Mouse (Mus musculus): Measurements from ENCODE around the gene Kif1c. TPM values are rescaled to one million over a fixed set of nuclear protein-coding genes. Genes with fewer than 3 reads are reported as not detected.
A peak's percentile ranks its signal among the peaks of the same experiment; 100 is the strongest.

Gene Kif1c
- total RNA-seq, 1 experiment from 2014 or later = 173 TPM

GRCm38 (mm10) chr11:70697376-70697775 lies 3.0 kb upstream of the Kif1c start:
- no peak for DNase-seq

GRCm38 (mm10) chr11:70699051-70699450 lies 1.3 kb upstream of the Kif1c start:
- no peak for DNase-seq

DNA sequence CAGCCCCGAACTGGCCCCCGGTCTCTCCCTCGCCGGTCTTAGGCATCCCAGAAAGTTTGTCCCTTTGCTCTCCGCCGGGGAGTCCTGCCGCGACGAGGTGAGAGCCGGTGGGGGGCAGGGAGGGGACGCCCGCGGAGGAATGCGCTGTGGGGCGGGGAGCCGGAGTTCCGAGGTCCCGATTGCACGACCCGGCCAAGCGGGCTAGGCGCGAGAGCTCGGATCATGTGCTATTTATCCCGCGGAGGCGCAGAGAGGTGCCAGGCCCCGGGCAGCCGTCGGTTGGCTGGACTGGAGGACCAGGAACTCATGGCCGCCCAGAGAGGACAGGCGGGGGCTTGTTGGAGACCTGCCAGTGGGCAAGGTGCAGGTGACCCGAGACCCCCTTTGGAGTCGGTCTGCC lies 265 bp downstream of the Kif1c start:
- DNase-seq = peak; percentile 77

DNA sequence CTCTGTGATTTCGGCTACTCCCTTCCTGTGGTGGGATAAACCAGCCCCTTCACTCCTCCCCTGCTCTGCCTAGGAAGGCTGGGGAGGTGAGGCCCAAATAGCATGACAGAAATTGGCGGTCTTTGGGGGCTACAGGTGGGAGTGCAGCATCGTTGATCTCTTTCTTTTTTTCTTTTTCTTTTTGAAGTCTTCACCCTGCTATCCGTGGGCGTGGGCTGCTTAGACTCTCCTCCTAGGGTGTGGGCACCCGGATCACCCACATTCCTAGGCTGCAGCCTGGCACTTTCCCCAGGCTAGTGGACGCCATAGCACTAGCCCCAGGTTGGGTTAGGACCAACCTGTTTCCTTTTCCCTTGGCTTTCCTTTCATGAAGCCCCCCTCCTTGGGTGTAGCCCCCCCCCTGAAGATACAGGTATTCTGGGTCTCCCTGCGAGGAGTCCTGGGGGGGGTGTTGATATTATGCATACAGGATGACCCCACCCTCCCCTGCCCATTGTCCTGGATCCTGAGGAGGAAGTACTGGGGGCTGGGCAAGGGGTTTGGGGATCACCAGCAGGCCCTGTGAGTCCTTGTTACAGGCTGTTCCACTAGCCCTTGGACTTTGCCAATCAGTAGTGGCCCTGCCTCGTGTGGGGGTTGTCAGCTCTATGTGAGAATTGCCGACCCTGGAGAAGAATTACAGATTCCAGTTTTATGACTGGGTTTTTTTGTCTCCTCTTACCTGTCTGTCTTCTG lies 1.0 kb downstream of the Kif1c start:
- no peak for DNase-seq

DNA sequence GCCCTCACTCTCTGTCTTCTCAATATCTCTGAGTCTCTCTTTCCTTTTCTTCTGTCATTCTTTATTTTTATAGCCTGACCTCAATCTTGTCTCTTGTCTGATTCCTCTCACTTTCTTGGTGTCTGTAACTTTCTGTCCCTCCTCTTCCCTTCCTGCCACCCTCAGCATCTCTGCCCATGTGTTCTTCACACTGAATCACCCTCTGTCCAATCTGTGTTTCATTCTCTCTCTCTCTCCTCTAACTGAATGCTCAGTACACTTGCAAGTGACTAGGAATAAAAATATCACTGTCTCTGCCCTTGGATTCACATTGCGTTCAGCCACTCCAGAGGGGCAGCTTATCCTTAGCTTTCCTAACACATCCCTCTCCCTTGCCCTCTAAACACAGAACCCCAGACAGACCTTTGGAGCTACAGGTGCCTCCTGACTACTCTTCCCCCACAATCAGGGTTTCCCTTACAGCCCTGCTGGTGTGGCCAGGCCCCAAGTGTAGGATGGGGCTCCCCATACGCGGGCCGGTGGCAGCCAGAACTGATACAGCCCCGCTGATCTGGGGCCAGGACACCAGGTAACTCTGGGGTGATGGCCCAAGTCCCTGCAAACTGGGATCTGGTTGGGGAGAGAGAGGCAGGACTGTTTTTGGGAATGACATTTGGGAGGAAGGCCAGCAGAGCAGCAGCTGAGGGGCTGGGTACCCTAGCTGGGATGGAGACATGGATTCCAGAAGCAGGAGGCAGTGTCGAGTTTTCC lies 1.8 kb downstream of the Kif1c start:
- DNase-seq = no peak

- DNase-seq = peak; percentile 59
Observed at GRCm38 (mm10) chr11:70702781-70703180, 2.4 kb downstream of the Kif1c start.

DNA sequence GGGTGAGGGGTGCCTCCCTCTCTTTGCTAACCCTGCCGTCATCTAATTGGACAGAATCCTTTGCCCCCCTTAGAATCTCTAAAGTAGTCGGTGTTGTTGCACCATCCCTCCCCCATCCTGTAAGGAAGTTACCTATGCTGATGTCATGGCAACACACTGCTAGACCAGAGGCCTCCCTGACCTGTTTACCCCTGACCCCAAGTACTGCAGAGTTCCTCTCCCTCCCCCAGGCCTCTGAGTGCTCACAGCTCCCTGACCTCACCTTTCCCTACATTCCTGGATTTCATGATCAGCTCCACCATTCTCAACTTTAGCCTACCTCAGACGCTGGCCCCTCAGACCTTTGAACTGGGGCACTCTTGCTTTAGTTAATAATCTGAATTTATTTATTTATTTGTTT lies 5.8 kb downstream of the Kif1c start:
- no peak for DNase-seq

DNA sequence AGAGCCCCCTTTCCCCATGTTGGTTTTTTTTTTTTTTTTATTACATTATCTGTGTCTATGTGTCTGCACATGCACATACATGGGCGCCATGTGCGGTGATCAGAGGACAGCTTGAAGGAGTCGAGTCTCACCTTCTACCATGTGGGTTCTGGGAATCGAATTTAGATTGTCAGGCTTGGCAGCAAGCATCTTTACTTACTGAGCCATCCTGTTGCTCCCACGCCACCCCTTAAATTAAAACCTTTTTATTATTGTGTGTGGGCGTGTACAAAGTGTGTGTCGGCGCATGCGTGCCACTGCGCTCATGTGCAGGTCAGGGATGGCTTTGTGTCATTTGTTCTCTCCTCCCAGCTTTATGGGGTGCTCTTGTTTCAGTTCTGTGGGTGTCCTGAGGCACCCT lies 10.7 kb downstream of the Kif1c start:
- no peak for DNase-seq

DNA sequence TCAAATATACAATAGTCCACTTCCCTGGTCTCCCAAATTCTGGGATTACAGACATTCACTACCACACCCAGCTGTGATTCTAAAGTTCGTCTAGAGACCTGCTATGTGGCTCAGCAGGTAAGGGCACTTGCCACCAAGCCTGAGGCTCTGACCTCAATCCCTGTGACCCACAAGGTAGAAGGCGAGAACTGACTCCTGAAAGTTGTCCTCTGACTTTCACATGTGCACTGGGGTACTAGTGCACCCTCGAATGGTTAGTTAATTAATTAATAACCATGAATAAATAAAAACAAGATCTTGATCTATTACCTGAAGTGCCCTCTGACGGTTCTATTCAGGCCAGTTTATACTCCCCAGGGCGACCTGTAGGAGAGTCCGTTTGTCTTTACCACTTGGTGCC lies 12.9 kb downstream of the Kif1c start:
- DNase-seq = no peak

DNA sequence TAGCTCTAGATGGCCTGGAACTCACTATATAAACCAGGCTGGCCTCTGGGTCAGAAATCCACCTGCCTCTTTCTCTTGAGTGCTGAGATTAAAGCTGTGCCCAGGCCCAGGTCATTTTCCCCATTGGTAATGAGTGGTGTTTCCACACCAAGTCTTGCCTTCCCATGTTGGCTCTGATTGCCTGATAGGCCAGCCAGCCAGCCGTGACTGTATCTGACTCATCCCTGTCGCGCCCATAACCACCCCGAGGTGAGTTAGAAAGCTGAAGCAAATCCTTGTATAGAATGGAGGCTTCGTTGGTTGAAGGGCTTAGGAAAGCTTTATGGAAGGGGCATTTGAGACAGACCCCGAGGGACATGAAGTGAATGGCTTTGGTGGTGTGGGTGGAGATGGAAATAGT lies 15.5 kb downstream of the Kif1c start:
- DNase-seq = peak; percentile 51

- peak; percentile 29 for DNase-seq
Observed at GRCm38 (mm10) chr11:70718481-70718880, 18.1 kb downstream of the Kif1c start.

DNA sequence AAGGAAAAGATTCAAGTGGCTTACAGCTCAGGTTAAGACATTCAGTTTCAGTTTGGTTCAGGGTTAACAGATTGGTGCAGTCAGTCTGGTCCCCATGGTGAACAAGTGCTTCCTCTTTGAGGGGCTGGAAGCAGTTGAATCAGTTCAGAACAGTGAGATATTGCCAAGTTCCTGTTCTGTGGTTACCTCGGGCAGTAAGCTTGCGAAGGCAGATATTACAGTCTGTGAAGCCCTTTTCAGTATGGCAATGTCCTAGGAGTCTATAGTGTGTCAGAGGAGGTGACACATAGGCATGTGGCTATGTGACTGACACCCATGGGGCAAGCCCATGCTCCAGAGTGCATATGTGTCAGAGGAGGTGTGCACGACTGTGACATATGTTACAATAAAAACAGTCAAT lies 20.2 kb downstream of the Kif1c start:
- DNase-seq = no peak

GRCm38 (mm10) chr11:70721072-70721471 lies 20.7 kb downstream of the Kif1c start:
- DNase-seq = peak; percentile 31

DNA sequence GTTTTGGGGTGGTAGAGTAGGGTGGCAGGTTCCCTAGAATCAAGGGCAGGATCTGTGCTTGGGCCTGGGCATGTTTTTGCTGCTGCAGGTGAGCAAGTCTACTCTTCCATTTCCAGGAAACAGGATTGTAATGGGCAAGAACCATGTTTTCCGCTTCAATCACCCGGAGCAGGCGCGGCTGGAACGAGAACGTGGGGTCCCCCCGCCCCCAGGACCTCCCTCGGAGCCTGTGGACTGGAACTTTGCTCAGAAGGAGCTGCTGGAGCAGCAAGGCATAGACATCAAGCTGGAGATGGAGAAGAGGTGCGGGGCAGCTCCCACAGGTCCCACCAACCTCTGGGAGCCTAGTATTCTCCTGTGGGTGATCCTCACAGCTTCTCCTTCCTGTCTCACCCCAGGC lies 24.4 kb downstream of the Kif1c start:
- DNase-seq = no peak

DNA sequence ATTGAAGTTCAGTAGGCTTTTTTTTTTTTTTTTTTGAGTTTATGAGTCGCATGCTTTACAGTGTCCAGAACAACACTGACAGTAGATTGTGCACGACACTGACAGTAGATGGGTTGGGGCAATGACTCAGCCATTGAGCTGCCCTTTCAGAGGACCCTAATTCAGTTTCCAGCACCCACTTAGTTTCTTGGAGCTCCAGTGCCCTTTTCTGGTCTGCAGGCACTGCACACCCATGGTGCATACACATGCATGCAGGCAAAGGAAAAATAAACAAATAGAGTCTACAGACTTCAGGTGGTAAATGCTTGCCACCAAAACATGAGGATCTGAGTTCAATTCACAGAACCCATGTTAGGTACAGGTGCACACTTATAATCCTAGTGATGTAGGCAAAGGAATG lies 26.2 kb downstream of the Kif1c start:
- DNase-seq = no peak

- no peak for DNase-seq
Observed at GRCm38 (mm10) chr11:70727385-70727784, 27.0 kb downstream of the Kif1c start.

DNA sequence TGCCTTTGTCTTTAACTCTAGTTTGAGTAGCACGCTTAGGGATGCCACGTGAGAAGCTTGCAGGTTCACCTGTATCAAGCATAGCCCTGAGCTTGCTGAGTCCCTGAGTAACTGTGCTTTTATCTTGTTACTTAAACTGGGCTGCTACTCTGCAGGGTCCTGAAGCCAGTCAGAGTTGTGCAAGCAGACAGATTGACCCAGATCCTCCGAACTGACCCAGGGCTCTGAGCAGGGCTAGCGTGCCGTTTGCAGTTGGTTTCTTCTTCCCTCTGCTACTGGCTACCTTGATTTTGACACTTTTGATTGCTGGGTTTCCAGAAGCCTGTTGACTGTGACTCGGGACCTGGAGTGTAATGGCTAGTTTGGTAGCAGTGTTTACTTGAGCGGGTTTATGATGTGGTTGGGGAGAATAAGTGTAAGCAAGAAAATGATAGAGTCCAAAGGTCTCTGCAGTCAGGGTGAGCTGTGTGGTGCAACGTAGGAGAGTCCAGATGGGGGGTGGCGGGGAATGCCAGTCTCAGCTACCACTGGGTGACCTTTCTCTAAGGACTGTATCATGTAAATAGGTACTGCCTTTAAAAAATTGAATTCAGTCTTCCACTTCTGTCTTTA lies 30.2 kb downstream of the Kif1c start:
- DNase-seq = no peak

- DNase-seq = no peak
Observed at GRCm38 (mm10) chr11:70731178-70731577, 30.8 kb downstream of the Kif1c start.

DNA sequence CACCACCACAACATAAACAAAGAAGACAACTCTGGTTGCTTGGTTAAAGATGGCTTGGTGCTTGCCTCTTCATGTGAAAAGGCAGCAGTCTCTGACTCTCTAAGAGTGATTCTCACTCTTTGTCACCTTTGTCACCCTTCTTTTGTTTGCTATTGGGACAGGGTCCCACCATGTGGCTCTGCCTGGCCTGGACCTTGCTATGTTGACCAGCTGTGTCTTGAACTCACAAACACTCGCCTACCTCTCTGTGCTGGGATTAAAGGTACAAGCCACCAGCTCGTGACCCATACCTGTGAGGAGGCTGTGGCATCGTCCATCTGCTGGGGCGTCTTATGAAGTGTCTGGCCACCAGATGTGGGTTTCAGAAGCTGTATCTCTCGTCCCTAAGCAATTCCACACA lies 32.9 kb downstream of the Kif1c start:
- no peak for DNase-seq

- DNase-seq = no peak
Observed at GRCm38 (mm10) chr11:70737749-70738148, 37.4 kb downstream of the Kif1c start.

GRCm38 (mm10) chr11:70741603-70742002 lies 41.3 kb downstream of the Kif1c start:
- DNase-seq = no peak

DNA sequence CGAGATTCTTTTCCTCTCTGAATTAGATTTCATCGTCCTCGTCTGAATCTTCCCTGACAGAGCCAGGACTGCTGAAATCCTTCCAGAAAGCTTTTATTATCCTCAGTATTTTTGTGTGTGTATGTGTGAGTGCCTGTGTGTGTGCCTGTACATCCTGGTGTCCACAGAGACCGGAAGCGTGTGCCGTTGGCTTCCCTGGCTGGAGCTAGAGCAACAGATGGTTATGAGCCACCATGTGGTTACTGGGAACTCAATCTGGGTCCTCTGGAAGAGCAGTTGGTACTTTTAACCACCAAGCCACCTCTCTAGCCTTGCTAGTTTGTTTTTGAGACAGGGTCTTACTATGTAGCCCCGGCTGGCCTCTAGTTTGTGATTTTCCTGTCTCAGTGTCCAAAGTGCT lies 41.8 kb downstream of the Kif1c start:
- DNase-seq = no peak
